Mouse (Mus musculus) megakaryocyte, adult 5-6 weeks (primary cell): Measurements from ENCODE around the gene Capn13. TPM values are rescaled to one million over a fixed set of nuclear protein-coding genes. Genes with fewer than 3 reads are reported as not detected.
"Not testable (repeated sequence)": the region's sequence is repeated elsewhere in the genome, so short reads cannot be mapped to it uniquely, and the experiment has no call there.

Experiments used
- ATAC-seq: 2 replicates; pipeline ENCODE4 v1.8.0; 2016; ENCODE audit warnings: mild to moderate bottlenecking, inconsistent platforms; ENCODE audit not compliant: poor library complexity, severe bottlenecking
- total RNA-seq, 2 experiments: library from RNA; stranded (forward) in 1 of 2; stranded (reverse) in 1 of 2; fragments of 153-499, 151-499 nt in 1 of 2; fragments of 221-1000, 200-1000 nt in 1 of 2; gene quantifications; 2 replicates each; pipeline versions ENCODE4 v1.2.3 to v1.2.4; 2015 to 2017

The Capn13 gene
- total RNA-seq, 2 experiments from 2014 or later, result not detected

DNA sequence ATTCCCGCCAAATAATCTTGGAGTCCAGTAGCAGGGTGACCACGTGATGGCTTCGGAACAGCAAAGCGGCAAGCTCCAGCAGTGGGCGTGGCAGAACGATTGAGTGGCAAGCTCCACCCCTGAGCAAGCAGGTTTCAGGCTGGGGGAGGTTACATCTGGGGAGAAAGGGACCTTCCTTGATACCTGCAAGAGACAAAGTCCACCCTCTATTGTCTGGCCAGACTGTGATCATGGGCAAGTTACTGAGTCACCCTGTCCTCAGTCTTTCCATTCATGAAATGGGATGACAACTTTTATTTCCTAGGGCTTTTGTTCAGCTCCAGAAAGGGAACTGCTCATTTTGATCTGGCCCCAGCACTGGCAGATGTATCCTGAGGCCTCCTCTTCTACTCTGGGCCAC lies 118.0 kb downstream of the Capn13 start:
- ATAC-seq, result not testable (repeated sequence)

DNA sequence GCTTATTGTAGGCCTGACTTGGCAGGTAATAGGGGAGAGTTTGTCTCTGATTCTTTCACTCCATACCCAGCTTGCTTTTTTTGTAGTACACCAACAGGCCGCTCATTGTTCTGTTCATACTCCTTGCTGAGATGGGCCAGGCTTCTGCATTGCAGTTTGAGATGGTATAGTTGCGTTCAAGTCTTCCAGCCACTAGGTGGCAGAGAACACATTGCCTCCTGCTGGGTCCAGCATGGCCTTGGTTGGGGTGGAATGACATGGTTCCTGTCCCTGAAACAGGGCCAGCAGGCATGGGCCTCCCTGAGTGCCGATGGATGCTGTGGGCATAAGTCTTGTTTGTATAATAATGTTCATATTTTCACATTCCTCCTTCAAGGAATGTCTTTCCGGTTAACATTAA lies 122.9 kb downstream of the Capn13 start:
- ATAC-seq, result no peak

DNA sequence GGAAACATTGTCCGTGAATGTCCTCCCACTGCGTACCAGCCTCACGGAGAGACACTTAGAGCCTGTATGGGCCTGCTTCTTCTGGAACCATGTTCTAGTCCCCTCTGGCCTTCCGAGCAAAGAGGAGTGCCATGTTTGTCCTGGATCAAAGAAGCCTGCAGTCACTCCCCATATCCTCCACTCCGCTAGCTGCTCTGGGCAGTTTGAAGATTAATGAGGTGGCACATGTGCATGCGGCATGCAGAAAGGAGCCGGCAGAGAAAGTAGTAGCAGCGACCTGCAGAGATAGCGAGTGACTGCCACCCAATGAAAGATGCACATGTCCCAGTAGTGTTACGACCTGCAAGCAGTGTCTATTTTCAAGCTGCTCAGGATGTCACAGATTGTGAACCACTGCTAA lies 125.6 kb downstream of the Capn13 start:
- no peak for ATAC-seq

DNA sequence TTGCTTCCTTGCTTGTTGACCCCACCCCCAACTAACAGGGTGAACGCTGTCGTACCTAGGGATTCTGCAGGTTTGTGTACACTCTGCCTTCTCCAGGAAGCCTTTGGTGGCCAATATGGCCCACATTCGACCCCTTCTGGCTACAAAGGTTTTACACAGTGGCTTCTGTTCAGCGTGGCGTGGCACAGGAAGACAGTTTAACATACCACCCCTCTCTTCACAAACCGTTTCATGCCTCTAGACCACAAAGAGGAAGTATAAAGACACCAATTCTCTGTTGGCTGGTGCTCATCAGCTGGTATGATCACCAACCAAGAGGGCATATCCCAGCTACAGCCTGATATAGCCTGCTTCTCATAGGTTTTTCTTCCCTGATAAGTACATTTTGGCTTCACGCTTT lies 126.9 kb downstream of the Capn13 start:
- ATAC-seq, result peak; percentile 90

DNA sequence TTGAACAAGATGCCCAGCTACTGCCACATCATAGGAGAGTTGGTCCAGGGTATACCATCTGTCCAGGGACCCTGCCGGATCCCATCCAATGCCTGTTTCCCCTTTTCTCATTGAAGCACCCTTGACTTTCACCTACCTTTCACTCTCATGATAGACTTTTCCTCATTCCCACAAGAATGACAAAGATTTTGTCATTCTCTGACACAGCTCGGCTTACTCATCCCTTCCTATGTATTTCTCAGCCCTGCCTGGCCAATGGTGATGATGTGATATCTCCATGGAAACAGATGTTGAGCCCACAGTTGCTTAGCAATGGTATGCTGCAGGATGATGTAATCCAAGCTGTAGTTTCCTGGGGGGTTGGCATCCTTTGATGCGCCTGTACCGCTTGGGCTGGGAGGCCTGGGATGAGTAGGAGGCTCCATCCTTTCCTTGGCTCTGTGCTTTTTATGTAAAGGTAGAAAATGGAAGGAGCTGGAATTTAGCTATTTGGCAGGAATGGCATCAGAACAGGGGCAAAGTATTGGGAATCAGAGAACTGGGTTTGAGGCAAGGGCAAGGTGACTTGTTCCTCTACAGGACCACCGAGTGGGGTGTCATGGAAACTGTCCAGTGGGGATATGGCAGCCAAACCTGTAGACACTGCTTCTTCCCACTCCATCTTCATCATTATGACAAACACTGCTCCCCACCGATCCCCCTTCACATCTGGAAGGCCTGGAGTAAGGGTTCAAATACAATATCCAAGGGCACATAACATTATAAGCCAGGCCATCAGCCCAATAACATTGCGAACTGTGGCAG lies 128.7 kb downstream of the Capn13 start:
- ATAC-seq, result no peak

DNA sequence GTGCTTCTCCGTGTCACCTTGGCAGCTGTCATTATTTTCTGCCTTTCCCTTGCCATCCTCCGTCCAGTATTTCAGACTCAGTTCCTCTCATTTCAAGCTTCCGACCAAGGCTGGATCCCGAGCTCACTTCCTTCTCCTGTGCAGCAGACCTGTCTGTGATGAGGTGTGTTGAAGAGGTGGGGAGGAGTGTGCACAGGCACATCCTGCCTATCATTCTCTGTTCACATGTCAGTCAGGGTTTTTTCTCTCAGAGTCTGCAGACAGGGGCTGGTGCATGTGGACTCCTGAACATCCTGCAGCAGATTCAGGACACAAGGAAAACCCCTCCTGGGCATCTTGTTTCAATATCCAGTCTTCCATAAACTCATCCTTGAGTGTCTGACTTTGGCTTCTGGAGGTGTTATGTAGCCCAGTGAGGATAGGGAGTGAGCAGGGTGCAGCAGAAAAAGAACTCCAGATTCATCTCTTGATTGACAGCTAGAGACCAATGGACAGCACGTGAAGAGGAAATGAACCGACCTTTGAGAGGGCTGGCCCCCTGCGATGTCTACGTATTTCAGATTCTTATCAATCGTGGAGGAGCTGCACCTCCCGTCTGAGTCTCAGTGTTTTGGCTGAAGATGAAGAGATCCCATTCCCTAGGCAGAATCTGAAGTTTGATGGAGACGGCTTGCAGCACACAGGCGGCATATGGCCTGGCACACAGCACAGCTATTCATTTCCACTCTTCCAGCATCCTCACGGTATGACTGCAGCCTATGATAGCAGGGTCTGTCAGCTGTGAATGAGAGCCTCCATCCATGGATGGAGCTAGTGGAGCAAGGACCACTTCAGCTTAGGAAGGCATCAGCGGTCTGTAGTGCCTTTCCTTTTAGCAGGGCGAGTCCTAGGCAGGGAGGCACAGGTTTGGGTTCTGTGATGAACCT lies 129.5 kb downstream of the Capn13 start:
- no peak for ATAC-seq

DNA sequence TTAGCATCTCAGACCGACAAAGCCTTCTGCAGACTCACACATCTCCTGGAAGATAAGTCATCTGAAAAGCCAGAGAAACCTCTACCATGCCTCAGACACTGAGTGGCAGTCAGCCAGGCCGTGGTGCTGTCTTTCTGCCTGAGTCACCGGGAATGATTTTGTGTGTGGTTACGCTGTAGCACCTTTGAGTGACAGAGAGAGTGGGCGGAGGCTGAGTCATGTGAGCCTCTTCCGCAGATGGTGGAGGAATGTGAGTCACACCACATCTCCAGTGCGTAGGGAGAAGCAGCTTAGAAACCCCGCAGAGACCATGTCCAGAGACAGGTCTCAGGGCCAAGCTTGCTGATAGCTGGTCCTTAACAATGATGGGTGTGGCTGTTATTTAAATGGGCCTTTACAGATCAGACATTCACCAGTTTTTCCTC lies 137.6 kb downstream of the Capn13 start:
- peak; percentile 95 for ATAC-seq

DNA sequence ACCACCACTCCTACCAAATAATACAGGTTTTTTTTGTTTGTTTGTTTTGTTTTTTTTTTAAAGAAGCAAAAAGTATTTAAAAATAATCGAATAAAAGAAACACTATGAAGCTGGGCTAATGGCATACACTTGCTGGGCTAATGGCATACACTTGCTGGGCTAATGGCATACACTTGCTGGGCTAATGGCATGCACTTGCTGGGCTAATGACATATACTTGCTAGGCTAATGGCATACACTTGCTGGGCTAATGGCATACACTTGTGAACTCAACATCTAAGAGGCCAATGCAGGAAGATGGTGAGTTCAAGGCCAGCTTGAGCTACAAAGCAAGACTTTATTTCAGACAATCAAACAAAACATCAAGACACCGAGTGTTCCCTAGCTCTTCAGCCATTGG lies 138.1 kb downstream of the Capn13 start:
- no peak for ATAC-seq

DNA sequence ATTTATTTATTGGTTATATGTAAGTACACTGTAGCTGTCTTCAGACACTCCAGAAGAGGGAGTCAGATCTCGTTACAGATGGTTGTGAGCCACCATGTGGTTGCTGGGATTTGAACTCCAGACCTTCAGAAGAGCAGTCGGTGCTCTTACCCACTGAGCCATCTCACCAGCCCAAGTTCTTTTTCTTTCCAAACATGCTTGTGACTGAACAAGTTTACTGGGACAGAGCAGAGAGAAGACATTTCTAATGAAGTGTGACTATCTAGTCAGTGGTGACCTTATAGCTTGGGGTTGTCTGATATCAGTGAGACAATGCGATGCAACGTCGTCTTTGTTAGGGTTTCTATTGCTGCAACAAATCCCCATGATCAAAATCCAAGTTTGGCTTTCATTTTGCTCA lies 141.4 kb downstream of the Capn13 start:
- ATAC-seq, result not testable (repeated sequence)

DNA sequence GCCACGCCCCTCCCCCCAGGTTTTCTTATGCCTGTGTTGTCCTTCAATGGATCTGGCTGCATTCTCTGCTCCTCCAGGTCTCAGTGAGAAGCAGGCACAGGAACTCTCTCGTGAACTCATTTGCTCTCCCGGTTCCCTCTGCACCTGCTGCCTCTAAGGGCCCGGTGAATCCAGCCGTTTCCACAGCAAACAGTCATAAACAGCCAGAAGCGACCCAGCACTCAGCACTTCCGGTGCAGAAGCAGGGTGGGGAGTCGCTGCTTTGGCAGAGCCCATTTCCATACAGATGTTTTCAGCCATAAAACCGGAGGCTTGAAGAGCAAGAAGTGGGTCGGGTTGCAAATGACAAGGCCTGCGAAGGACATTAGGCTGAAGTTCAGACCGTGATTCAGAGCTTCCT lies 142.0 kb downstream of the Capn13 start:
- ATAC-seq, result no peak
